Mouse (Mus musculus): ENCODE measurements around the gene Uchl4. TPM values are rescaled to one million over a fixed set of nuclear protein-coding genes. Genes with fewer than 3 reads are reported as not detected.

The Uchl4 gene
- polyA plus RNA-seq (2012; rRNA removed; ENCODE audit: low replicate concordance): 0.20 TPM in 1 of 2 replicates, not detected in the other

DNA sequence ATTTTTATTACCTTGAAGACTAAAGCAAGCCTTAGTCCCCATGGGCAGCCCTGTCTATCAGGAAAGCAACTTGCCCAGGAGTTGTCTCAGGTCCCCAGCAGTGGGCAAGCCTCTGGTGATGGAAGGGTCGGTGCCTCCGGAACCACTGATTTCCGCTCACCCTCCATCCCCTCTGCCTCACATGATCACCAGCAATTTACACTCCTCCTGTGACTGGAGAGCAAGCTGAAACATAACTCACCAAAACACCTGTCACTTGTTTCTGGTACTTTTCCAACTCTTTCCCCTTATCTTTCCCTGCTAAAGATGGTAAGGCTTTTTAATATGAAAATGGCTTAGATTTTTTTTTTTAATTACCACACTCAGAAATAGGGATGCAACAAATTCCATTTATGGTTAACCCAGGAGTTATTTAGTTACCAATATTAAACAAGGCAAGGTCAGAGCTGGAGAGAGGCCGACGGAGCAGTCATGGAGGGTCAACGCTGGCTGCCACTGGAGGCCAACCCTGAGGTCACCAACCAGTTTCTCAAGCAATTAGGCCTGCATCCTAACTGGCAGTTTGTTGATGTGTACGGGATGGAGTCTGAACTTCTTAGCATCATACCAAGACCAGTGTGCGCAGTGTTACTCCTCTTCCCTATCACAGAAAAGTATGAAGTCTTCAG lies at the start of gene Uchl4:
Gene Uchl4, plus strand, starts transcription at position 434 of the 668 bp plus-strand sequence.

DNA sequence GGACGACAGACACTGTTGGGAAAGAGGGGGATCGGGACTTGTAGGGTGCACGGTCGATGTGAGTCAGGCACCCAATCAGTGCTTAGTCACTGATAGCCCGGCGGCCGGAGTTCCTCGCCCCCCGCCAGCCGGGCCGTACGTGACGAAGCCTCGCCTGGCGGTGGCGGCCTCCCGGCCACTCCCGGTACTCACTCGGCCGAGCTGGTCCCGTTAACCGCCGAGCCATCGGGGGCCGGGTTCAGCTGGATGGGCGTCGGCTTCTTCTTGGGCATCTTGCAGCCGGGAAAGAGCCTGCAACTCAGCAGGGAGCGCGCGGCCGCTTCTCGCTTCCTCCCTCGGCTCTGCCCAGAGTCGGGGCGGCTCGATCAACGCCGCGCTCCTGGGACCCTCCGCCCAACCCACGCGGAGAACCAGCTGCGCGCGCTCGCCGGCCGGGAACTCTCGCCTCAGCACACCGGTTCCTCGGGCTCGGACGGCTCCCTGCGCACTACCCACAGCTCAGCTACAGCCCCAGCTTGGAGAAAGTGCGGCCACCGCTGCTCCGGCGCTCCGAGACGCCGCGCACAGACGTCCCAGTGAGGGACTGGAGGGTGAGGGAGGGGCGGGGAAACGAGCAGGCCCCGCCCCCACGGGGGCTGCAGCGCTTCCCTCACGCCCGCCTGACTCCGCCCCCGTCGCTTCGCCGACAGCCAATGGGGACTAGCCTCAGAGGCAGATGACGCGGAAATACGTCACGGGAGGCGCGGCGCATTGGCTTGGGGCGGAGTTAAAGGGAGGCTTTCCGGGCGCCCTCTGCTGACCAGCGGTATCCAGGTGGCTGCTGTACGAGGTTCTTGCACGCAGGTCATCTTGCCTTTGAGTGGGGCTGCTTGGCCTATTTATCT lies 18.3 kb downstream of the Uchl4 start, which contains the start of gene Map2k1:
Gene Map2k1, minus strand, starts transcription at position 611 of the 884 bp plus-strand sequence.

DNA sequence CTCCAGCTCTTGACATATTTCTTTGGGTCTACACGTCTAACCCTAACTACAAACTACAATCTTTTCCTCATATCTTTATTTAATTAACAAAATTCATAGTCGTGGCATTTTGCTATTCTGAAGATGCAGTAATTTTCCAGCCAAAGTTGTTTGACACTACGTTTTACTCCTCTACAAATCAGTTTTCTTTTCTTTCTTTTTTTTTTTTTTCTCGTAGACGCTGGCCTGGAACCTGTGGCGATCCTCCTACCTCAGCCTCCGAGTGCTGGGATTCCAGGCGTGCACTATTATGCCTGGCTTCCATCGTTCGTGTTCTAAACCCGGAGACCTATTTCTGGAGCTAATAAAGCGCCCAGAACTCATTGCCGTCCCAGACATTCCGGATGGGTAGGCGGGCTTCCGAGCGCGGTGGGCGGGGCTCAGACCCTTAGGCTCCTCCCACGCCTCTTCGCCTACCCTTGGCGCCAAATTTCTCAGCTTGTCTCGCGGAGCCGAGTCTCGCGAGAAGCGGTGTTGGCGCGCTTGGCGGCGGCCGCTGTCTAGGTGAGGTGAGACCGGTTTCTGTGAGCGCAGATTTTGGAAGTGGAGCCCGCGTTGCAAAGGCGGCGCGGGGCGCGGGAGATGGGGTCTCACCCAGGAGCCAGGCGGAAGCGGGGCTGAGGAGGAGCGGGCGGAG lies 46.2 kb downstream of the Uchl4 start, which contains the start of gene Tipin:
Gene Tipin, plus strand, starts transcription at position 477 of the 676 bp plus-strand sequence.

Other genes with a start within 250 kb of the Uchl4 start
- 11.7 and 32.2 TPM in 2 replicates for gene Smad6, start 213.1 kb upstream of the Uchl4 start, polyA plus RNA-seq (2012; rRNA removed; ENCODE audit: low replicate concordance)
- 8.6 and 16.6 TPM in 2 replicates for gene Lctl, start 118.1 kb upstream of the Uchl4 start, polyA plus RNA-seq (2012; rRNA removed; ENCODE audit: low replicate concordance)
- 0.47 and 1.2 TPM in 2 replicates for gene Zwilch, start 62.1 kb upstream of the Uchl4 start, polyA plus RNA-seq (2012; rRNA removed; ENCODE audit: low replicate concordance)
- 325 and 388 TPM in 2 replicates for gene Rpl4, start 61.8 kb upstream of the Uchl4 start, polyA plus RNA-seq (2012; rRNA removed; ENCODE audit: low replicate concordance)
- 4.7 and 10.5 TPM in 2 replicates for gene Snapc5, start 55.9 kb upstream of the Uchl4 start, polyA plus RNA-seq (2012; rRNA removed; ENCODE audit: low replicate concordance)
- 41.2 and 56.7 TPM in 2 replicates for gene Map2k1, start 18.4 kb downstream of the Uchl4 start, polyA plus RNA-seq (2012; rRNA removed; ENCODE audit: low replicate concordance)
- 2.7 and 5.3 TPM in 2 replicates for gene Tipin, start 46.4 kb downstream of the Uchl4 start, polyA plus RNA-seq (2012; rRNA removed; ENCODE audit: low replicate concordance)
- 9.2 and 27.7 TPM in 2 replicates for gene Dis3l, start 106.1 kb downstream of the Uchl4 start, polyA plus RNA-seq (2012; rRNA removed; ENCODE audit: low replicate concordance)
- gene Megf11, start 150.4 kb downstream of the Uchl4 start, polyA plus RNA-seq (2012; rRNA removed; ENCODE audit: low replicate concordance): 0.43 and 0.73 TPM in 2 replicates

Measured in mammary gland, adult 2 months (tissue).